Mouse (Mus musculus) spleen, adult 18-20 months (tissue): ENCODE data around the gene Prcp.
A peak's percentile ranks its signal among the peaks of the same experiment; 100 is the strongest.
"Not testable (repeated sequence)": the region's sequence is repeated elsewhere in the genome, so short reads cannot be mapped to it uniquely, and the experiment has no call there.

Source experiments
- DNase-seq, 2 experiments: peaks; one replicate each; pipeline ENCODE4 v3.0.0; 2022; ENCODE audit warnings: mixed read lengths in 2 of 2

The Prcp gene

GRCm38 (mm10) chr7:92893478-92893877 is 19.2 kb downstream of the Prcp start:
- DNase-seq = no peak

DNA sequence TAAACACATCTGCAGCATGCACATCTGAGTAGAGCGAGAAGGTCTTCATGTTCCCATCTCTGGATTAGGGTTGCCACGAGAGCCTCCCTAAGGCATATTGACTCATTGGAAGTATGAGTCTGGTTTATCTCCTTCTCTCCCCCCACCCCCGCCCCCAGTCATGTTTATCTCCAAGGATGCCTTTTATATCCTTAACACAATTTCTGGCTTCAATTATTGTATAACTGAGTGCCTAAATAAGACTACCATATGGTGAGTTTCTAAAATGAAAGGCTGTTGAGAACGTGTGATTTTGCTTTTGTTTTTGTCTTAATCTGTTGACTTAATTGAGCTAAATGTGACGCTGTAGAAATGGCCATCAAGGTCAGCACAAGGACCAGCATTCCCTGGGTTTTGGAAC is 21.8 kb downstream of the Prcp start:
- DNase-seq = no peak

DNA sequence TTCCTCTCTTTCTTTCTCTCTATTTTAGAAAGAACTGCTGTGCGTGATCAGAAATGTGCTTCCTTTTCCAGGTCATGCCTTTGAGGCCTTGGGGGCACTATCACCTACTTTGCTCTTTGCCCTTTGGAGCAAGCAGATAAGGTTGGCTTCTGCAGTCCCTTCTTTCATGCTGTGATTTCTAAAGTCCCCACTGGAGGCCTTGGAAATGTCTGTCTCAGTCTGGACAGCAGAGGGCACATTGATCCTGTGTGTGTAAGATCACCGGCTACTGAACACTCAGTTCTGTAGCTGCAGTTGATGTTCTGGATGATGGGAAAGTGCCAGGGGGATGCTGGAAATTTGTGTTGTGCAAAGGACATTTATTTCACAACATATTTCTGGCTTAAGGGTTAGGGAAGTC is 22.8 kb downstream of the Prcp start:
- no peak for DNase-seq

- peak; percentile 43 to 63 for DNase-seq
Measured at GRCm38 (mm10) chr7:92903360-92904038, 29.2 kb downstream of the Prcp start.

- DNase-seq = not testable (repeated sequence)
Measured at GRCm38 (mm10) chr7:92904285-92904684, 30.0 kb downstream of the Prcp start.

- DNase-seq = no peak
Measured at GRCm38 (mm10) chr7:92920172-92920856, 46.0 kb downstream of the Prcp start.

DNA sequence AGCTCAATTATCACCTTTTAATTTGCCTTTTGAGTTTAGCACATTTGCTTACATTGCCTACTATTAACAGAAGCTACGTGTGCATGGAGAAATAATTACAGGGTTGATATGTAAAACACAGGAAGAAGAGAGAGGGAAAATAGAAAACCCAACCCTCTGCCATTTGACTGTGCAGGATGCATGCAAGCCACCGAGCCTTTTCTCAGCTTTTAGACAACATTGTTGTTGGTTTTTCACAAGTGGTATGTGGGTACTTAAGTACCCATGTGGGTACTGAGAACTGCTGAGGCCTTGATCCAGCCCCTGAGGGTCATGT is 46.5 kb downstream of the Prcp start:
- DNase-seq = no peak

GRCm38 (mm10) chr7:92932792-92933191 is 58.5 kb downstream of the Prcp start:
- no peak for DNase-seq

- not testable (repeated sequence) for DNase-seq
Measured at GRCm38 (mm10) chr7:92933308-92933948, 59.2 kb downstream of the Prcp start.

- DNase-seq = no peak
Measured at GRCm38 (mm10) chr7:92936747-92937146, 62.5 kb downstream of the Prcp start.

- DNase-seq = no peak
Measured at GRCm38 (mm10) chr7:92937955-92938354, 63.7 kb downstream of the Prcp start.

DNA sequence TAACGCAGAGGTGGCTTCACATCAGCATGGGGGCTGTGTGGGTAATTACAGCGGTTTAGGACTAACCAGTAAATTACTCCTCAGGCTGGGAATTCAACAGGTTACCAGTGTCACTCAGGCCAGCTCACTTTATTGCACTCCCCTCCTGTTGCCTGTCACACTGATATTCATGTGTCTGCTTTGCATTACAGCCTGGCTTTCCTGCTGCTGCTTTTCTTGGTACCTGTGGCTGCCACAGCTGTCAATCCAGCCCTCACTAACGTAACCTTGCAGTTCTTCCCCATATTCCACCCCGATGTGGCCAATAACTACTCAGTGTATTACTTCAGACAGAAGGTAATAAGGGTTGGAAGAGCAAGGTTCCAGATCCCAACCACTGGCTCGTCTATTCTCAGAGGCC is 65.5 kb downstream of the Prcp start:
- no peak for DNase-seq

- no peak for DNase-seq
Measured at GRCm38 (mm10) chr7:92950775-92951174, 76.5 kb downstream of the Prcp start.

DNA sequence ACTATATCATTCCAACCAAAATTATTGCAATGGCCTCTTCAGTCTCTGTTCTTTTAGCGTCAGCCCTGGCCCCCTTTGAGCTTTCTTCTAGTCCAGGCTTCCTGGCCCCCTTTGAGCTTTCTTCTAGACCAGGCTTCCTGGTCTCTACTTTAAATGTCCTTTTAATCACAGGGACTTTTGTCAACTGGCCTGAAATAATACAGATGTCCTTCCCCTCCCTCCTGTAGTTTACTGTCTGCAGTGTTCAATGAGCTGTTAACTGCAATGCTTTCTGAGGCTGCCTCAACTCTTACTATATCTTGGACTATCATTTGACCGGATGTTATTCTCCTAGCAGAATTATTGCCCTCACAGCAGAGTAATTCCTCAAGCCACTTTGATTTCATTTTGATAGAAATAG is 77.9 kb downstream of the Prcp start:
- no peak for DNase-seq

DNA sequence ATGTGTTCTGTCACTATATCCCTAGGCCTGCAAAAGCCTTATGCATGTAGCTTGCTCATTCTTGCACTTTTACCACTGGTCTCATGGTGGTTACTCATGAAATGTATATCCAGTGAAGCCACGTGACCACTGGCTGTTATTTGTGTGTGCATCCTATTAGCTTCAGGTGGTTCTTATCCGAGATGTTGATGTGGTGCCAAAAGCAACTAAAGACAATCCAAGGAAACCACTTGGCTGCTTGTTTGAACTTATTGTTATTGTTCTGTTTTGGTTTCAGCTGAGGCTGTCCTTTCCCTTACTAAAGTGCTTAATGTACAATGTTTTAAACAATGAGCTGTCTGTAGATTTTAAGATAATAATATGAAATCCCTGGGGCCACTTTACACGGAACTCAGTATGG is 85.5 kb downstream of the Prcp start:
- DNase-seq = no peak

DNA sequence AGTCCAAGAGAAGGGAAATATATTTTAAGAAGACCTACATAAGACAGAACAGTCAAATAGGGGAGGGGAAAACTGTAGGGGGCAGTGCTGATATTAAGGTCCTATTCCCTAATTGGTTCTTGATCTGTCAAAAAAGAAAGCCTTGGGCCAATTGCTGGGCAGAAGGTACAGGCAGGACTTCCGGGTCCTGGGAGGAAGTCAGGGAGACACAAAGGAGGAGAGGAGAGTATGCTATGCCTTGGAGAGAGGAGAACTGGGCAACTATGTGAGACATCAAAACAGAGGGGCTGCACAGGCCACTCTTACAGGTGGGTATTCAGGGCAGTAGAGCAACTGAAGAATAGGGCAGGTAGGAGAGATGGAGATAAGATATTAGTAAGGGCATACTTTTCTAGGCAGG is 87.6 kb downstream of the Prcp start:
- DNase-seq = no peak

GRCm38 (mm10) chr7:92964754-92965501 is 90.7 kb downstream of the Prcp start:
- no peak for DNase-seq

DNA sequence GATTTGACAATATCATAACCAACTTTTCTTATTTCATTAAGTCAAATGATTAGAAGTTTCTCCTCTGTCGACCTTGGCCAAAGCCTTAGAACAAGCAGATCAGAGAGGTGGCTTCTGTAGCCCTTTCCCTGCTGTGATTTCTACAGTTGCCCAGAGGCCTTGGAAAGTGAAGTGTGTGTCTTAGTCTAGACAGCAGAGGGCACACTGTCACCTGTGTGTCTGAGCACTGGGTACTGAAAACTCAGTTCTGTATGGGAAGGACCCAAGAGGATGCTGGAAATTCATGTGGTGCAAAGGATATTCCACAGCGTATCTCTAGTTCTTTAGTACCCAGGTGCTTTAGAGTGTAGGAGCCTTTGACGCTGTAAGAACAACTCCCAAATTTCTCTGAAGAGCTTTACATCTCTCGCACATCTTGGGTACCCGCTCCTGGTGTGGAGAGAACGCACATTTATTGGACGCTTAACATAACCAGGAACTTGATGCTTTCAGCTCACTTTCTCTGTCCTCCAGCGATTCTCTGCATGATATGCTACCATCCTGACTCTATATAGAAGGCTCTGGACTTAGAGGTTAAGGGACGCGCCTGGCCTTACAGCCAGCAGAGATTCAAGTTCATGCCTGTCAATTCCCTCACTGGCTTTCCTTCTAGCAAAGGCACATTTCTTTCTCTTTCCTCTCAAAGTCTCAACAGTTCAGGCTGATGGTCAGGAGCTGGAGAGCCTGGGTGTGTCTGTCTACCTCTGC is 93.3 kb downstream of the Prcp start:
- no peak for DNase-seq

DNA sequence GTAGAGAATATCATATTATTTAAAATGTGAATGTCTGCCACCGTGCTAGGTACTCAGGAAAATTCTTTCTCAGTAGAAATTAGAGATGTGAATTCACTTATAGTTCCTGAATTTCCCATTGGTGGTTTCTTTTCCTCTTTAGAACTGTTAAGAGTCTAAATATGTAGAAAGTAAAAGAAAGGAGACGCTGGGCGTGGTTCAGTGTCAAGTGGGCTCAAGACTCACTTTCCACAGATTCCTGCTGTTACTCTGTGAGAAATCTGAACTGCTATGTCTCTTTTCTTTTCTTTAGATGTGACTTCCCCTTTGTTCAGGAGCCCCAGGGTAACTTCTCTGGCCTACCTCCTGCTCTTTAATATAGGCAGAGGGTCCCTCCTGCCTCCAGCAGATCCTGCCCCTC is 103.2 kb downstream of the Prcp start:
- no peak for DNase-seq

- no peak for DNase-seq
Measured at GRCm38 (mm10) chr7:92978225-92978624, 104.0 kb downstream of the Prcp start.

DNA sequence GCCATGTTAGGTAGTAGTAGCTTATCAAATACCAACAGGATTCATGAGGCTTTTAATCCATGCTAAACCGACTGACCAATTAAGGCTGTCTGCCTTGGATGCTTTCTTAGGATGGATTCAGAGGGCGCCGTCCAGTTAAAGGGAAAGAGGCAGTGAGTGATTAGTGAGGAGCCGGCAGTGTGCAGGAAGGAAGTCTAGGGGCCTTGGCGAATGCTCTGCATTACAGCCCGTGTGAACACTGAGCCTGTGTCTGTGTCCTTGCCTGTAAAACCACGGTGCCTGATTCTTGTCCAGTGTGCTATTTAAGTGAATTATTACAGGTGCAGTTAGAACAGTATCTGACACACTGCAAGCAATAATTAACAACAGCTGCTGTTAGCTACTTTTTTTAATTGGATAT is 104.5 kb downstream of the Prcp start:
- DNase-seq = not testable (repeated sequence)

DNA sequence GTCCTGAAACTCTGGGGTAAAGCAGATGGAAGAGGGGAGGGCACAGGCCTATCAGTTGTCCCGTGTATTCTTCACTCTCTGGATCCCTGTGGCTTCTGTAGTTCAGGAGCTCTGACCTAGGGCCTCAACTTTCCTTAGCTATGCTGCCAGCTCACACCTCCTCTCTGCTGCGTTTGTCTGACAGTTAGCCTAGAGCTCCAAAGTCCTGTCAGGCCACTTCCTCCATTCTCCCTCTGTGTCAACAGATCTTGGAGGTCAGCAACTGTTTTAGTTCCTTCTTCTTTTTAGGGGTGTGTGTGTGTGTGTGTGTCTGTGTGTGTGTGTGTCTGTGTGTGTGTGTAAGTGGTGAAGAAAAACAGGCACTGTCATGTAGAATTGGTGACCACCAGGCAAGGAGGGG is 106.5 kb downstream of the Prcp start:
- no peak for DNase-seq

GRCm38 (mm10) chr7:92981864-92982263 is 107.6 kb downstream of the Prcp start:
- no peak for DNase-seq
